ENCODE assay signal across 9 mouse cellular contexts in genomic region chr10:122991053-122991452, GRCm38 (mm10).
DNase-seq lines count a peak whose midpoint lies in the region; ATAC-seq and TF ChIP-seq lines count a peak whose summit lies in the region.
"Had no signal": no experiment of that assay in that cellular context is flagged by ENCODE, and none has a peak within 500 bp of the region (broad histone marks: within the 10 kb centered on the region; RNA-seq: fewer than 3 reads in every experiment).

No protein-coding gene starts in this region.

- in situ Hi-C loops in Patski (cut with MboI; ENCODE audit: low pct_unique_long_range_greater_than_20kb), result no loop called here

- POLR2A ChIA-PET in Patski (lab: Charles Lee), result no interaction called here

- ATAC-seq in Patski, result no peak
- no peak for ATAC-seq in embryonic facial prominence, embryonic 14.5 days (ENCODE audit: low read depth)
- ATAC-seq in kidney, embryonic 14.5 days (ENCODE audit: low FRiP score, low TSS enrichment), result no peak

- no peak overlapping the region for H3K4me2 ChIP-seq in embryonic facial prominence, embryonic 14.5 days (ENCODE audit: low read depth, low read length)
- H3K4me2 ChIP-seq in kidney, embryonic 14.5 days (replicated peaks; ENCODE audit: low read depth, low read length), result no peak overlapping the region
- H3K4me2 ChIP-seq: liver, embryonic 15.5 days had no signal

- H3K79me2 ChIP-seq in heart, adult 2 months (replicated peaks; ENCODE audit: control insufficient read depth, insufficient read depth, low read length), result no peaks in the 10 kb centered on the region

- DNase-seq in heart, adult 2 months, result peak in 1 of 2 experiments; percentile 31
- DNase-seq in heart, adult 11 months, result no peak
- no peak for DNase-seq in Patski (ENCODE audit: low read depth, low spot score)
- DNase-seq in embryonic facial prominence, embryonic 14.5 days (ENCODE audit: low spot score), result peak; percentile 68
- peak in 1 of 2 experiments; percentile 28 for DNase-seq in left cerebral cortex, adult 2 months (ENCODE audit: extremely low spot score in 1 of 2, low spot score in 2 of 2)
- no peak for DNase-seq in kidney, postnatal 4 days
- DNase-seq in kidney, adult 11 months, result no peak

- no peak overlapping the region for H3K9ac ChIP-seq in heart, adult 2 months (ENCODE audit: low read depth, low read length)
- H3K9ac ChIP-seq in embryonic facial prominence, embryonic 14.5 days (ENCODE audit: low read depth, low read length), result no peak overlapping the region
- H3K9ac ChIP-seq in kidney, embryonic 14.5 days (ENCODE audit: low read depth, low read length), result no peak overlapping the region
- H3K9ac ChIP-seq: liver, embryonic 15.5 days had no signal

- TF ChIP-seq EP300 in heart, adult 2 months (IDR thresholded peaks at IDR 0.05; ENCODE audit: insufficient read depth, low read depth, low read length), result no peak

- CTCF ChIA-PET in Patski (lab: Charles Lee), result interaction anchor here (1.6 to 3.0 kb wide), 3 partner anchors 10 to 187 kb away, joined by 5 to 9 read pairs (median 6); no protein-coding TSS in a partner anchor

- H3K36me3 ChIP-seq in heart, adult 2 months (ENCODE audit: control insufficient read depth, insufficient read depth, low read length), result peaks cover 8% of the 10 kb centered on the region
- H3K36me3 ChIP-seq in embryonic facial prominence, embryonic 14.5 days (ENCODE audit: control insufficient read depth, insufficient read depth, low read length), result peaks cover 40% of the 10 kb centered on the region
- H3K36me3 ChIP-seq in kidney, embryonic 14.5 days (ENCODE audit: control insufficient read depth, insufficient read depth, low read length), result peaks cover 27% of the 10 kb centered on the region

- H3K4me1 ChIP-seq in heart, adult 2 months (ENCODE audit: control insufficient read depth, insufficient read depth, low read length), result peaks cover 9% of the 10 kb centered on the region
- peaks cover 12% of the 10 kb centered on the region for H3K4me1 ChIP-seq in embryonic facial prominence, embryonic 14.5 days (ENCODE audit: control insufficient read depth, insufficient read depth, low read length)
- peaks cover 24% of the 10 kb centered on the region for H3K4me1 ChIP-seq in kidney, embryonic 14.5 days (ENCODE audit: control insufficient read depth, insufficient read depth, low read length)

- intact Hi-C loops in heart, adult 2 months (cut with DNase I), result loop anchor here (2.0 kb wide), 1 partner anchor 14 kb away; no protein-coding TSS in a partner anchor
- intact Hi-C loops in left cerebral cortex, adult 2 months (cut with DNase I), result loop anchor here (2.0 to 10.0 kb wide), 3 partner anchors 140 to 896 kb away; partner anchors contain the start of gene Rxylt1

- TF ChIP-seq CTCF in heart, adult 2 months (IDR thresholded peaks at IDR 0.05), result no peak
- peak; percentile 0 for TF ChIP-seq CTCF in Patski (IDR thresholded peaks at IDR 0.05)
- TF ChIP-seq CTCF in left cerebral cortex, adult 2 months (IDR thresholded peaks at IDR 0.05), result no peak

- no peaks in the 10 kb centered on the region for H3K27me3 ChIP-seq in heart, adult 2 months (ENCODE audit: control insufficient read depth, insufficient read depth, low read length)
- no peaks in the 10 kb centered on the region for H3K27me3 ChIP-seq in Patski
- H3K27me3 ChIP-seq in embryonic facial prominence, embryonic 14.5 days (replicated peaks; ENCODE audit: control insufficient read depth, insufficient read depth, low read length), result no peaks in the 10 kb centered on the region
- H3K27me3 ChIP-seq in kidney, embryonic 14.5 days (ENCODE audit: control insufficient read depth, insufficient read depth, low read length), result no peaks in the 10 kb centered on the region
- H3K27me3 ChIP-seq: liver, embryonic 15.5 days had no signal

- WGBS in heart, adult 2 months, result 42% methylated on average over 9 of the region's 9 CpGs
- WGBS in embryonic facial prominence, embryonic 14.5 days, result 80% methylated on average over 9 of the region's 9 CpGs
- WGBS in kidney, embryonic 14.5 days, result 91% methylated on average over 9 of the region's 9 CpGs

- peak overlapping the region; percentile 80 for H3K27ac ChIP-seq in heart, adult 2 months
- peak overlapping the region; percentile 62; the same call in 1 of the 2 replicates for H3K27ac ChIP-seq in embryonic facial prominence, embryonic 14.5 days (replicated peaks; ENCODE audit: low read depth, low read length)
- H3K27ac ChIP-seq in left cerebral cortex, adult 2 months, result peak overlapping the region; percentile 68
- no peak overlapping the region for H3K27ac ChIP-seq in kidney, embryonic 14.5 days (ENCODE audit: low read depth, low read length)
- H3K27ac ChIP-seq: liver, embryonic 15.5 days had no signal

- no peak for TF ChIP-seq POLR2A in heart, adult 2 months (IDR thresholded peaks at IDR 0.05; ENCODE audit: insufficient read depth, low read depth, low read length)

- no peaks in the 10 kb centered on the region for H3K9me3 ChIP-seq in embryonic facial prominence, embryonic 14.5 days (ENCODE audit: control insufficient read depth, low read length)
- H3K9me3 ChIP-seq in kidney, embryonic 14.5 days (ENCODE audit: control insufficient read depth, low read length), result no peaks in the 10 kb centered on the region
- H3K9me3 ChIP-seq: liver, embryonic 15.5 days had no signal

- H3K4me3 ChIP-seq in heart, adult 2 months, result peak overlapping the region; percentile 13
- no peak overlapping the region for H3K4me3 ChIP-seq in embryonic facial prominence, embryonic 14.5 days (ENCODE audit: low read depth, low read length)
- no peak overlapping the region for H3K4me3 ChIP-seq in left cerebral cortex, adult 2 months
- H3K4me3 ChIP-seq in kidney, embryonic 14.5 days (ENCODE audit: low read length), result no peak overlapping the region
- H3K4me3 ChIP-seq: liver, embryonic 15.5 days had no signal
